Mouse (Mus musculus) splenic B cell, adult 2 months (primary cell): ENCODE data around the gene Sorl1.
A peak's percentile ranks its signal among the peaks of the same experiment; 100 is the strongest.

Source experiments
- DNase-seq: peaks from one replicate; pipeline ENCODE4 v3.0.0-alpha.2; 2011; ENCODE audit warnings: low read depth, low spot score
- H3K27me3 ChIP-seq: 2 replicates; pipeline ENCODE4 v1.6.1; 2012; ENCODE audit warnings: mild to moderate bottlenecking, low read length, moderate library complexity, mixed read lengths; ENCODE audit not compliant: control insufficient read depth, poor library complexity, insufficient read depth, severe bottlenecking
- H3K36me3 ChIP-seq: 2 replicates; pipeline ENCODE4 v1.6.1; 2012; ENCODE audit warnings: mild to moderate bottlenecking, low read length, moderate library complexity, mixed read lengths; ENCODE audit not compliant: control insufficient read depth, poor library complexity, insufficient read depth, severe bottlenecking

Sorl1 gene

DNA sequence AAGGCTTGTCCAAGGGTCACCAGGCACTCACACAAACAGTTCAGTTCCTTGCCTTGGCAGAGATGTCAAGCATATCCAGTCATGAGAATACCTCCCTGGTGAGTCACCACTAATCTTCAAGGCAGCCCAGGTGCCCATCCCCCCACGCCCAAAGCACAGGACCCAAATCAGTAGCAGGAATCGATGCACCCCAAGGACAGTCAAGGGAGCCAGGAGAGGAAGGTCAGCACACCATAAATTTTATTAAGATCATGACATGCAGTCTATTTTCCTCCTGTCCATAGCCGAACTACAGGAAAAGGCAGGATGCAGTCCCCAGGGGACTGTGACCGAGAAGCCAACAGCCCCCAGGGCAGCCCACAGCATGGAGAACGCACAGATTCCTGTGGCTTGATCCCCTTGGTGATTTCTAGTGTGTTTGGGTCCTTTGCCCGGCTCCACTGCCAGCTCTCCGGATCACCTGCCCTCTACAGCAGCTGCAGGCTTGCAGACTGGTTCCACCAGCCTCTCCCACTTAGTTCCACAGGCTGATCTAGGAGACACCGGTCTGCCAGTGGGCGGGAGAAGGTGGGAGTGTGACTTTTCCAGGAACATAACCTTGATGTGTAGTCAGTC lies 14.2 kb downstream of the Sorl1 start:
- Histone ChIP-seq H3K36me3 (peaks cover 15% of the 10 kb centered on the region), H3K27me3 (no peaks in the 10 kb centered on the region)
- peak; percentile 44 for DNase-seq

DNA sequence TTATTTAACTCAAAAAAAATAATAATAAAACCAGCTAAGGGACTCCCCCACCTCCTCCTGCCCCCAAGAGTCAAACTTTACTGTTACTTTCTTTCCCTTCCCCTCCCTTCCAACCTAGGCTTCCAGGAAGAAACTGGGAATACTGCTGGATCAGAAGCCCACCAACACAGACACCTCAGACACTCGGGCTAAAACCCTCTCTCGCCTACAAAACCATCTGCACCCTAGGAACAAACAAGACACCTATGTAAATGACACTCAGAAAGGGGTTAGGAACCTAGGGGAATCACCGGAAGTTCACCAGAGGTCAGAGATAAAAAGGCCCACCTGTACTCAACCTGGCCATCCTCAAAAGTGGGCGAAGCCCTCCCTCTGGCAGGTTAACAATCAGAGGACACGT lies 15.0 kb downstream of the Sorl1 start:
- Histone ChIP-seq H3K27me3 (no peaks in the 10 kb centered on the region), H3K36me3 (peaks cover 13% of the 10 kb centered on the region)
- no peak for DNase-seq

DNA sequence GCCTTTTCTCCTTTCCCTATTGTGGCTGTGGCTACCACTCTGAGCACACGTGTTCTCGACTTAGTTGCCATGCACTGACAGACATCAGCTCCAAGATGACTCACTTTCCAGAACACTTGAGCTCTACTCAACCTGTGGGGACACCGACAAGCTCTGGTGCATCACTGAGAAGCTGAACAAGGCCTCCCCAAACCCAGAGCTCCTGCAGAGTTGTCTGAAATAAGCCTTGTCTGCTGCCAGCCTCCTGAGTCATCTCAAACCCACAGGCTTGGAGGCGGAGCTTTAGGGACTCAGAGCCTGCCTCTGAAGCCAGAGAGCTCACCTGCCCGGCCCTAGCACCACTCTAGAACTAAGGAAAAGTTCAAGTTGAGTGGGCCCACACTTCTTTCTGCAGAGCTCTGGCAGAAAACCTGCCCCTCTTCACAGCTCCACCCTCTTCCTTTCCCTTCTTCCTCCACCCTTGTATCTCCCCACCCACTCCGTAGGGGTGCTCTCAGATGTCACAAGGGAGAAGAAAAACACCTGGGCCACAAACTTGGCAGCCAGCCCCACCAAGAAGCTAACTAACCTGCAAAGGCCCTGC lies 15.6 kb downstream of the Sorl1 start:
- peak; percentile 70 for DNase-seq
- no peaks in the 10 kb centered on the region for H3K27me3 ChIP-seq
- H3K36me3 ChIP-seq: peaks cover 13% of the 10 kb centered on the region

- H3K36me3 ChIP-seq: peaks cover 18% of the 10 kb centered on the region
- H3K27me3 ChIP-seq: no peaks in the 10 kb centered on the region
- DNase-seq: no peak
Observed at GRCm38 (mm10) chr9:42107062-42107461, 17.0 kb downstream of the Sorl1 start.

DNA sequence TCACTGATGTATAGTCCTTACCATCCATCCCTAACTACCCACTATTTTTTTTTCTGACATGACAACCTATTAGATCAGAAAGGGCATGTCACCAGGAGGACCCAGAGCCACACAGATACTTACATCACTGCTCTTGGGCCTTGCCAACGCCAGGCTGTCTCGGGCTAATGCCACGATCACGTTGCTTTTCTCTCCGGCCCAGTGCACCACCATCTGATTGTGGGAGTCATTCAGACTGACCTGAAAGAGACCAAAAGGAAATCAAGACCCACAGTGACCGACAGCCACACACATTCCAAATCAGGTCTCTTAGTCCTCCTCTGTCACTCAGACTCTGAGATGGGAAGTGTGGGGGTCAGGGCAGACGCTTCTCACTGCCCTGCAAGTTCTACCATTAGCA lies 17.8 kb downstream of the Sorl1 start:
- DNase-seq: no peak
- H3K36me3 ChIP-seq: peaks cover 18% of the 10 kb centered on the region
- no peaks in the 10 kb centered on the region for H3K27me3 ChIP-seq

GRCm38 (mm10) chr9:42103546-42103945 lies 20.6 kb downstream of the Sorl1 start:
- peaks cover 20% of the 10 kb centered on the region for H3K36me3 ChIP-seq
- DNase-seq: no peak
- no peaks in the 10 kb centered on the region for H3K27me3 ChIP-seq

DNA sequence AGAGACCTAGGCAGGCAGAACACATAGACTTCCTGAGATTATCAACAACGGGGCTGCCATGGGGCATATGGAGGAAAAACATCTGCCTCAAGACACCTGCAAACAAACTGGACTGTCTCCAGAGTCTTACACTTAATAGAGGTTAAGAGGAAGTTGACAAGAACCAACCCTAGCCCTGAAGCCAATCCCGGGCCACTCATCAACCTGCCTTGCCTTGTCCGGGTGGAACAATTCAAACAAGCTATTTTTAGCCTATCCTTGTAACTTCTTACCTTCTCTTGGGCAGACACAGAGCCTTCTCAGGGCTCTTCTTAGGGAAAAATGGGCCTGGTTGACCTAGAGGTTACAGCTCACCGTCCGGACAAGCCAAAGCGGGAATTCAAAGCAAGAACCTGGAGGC lies 22.1 kb downstream of the Sorl1 start:
- H3K27me3 ChIP-seq: no peaks in the 10 kb centered on the region
- peaks cover 20% of the 10 kb centered on the region for H3K36me3 ChIP-seq

DNA sequence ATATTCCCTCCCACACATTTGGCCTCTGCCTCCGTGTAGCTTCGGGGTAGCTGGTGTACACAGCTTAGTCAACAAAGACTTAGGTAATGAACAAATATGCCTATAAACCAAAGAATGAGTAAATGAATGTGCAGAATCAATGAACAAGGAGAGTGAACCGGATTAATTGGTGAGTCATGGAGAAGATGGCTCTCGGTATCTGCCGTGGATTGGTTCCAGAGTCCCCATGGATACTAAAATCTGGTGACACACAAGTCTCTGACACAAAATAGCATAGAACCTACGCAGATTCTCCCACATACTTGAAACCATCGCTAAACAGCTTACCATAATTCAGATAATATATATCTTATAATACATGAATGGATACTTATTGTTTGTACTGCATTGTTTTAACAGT lies 22.8 kb downstream of the Sorl1 start:
- no peak for DNase-seq
- Histone ChIP-seq H3K27me3 (no peaks in the 10 kb centered on the region), H3K36me3 (peaks cover 16% of the 10 kb centered on the region)

More for the DNA sequence above, 22.1 kb downstream of the Sorl1 start:
- DNase-seq: no peak

DNA sequence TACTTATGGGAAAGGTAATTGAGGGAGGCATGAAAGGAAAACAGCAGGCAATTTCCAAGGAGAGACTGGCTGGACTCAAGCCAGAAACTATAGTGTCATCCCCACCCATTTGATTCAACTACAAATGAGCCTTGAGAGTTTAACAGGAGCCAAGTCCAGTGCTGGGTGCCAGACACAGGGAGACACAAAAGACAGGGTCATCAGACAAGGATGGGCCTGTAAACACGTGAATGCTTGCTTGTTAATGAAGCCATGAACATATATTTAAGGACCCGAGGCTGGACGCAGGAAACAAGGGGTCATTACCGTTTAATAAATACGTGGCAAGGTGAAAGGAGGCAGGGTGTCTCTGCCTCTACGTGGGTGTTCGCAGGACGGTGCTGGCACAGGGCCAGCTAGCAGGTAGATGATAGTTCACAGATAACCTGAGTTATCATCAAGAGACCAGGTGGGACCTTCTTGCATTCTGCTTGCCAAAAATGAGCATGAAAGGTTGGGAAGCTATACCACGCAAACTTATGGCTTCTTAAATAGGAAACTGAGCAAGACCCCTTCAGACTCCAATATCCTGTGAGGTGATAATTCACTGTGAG lies 23.4 kb downstream of the Sorl1 start:
- no peaks in the 10 kb centered on the region for H3K27me3 ChIP-seq
- DNase-seq: no peak
- H3K36me3 ChIP-seq: peaks cover 12% of the 10 kb centered on the region

DNA sequence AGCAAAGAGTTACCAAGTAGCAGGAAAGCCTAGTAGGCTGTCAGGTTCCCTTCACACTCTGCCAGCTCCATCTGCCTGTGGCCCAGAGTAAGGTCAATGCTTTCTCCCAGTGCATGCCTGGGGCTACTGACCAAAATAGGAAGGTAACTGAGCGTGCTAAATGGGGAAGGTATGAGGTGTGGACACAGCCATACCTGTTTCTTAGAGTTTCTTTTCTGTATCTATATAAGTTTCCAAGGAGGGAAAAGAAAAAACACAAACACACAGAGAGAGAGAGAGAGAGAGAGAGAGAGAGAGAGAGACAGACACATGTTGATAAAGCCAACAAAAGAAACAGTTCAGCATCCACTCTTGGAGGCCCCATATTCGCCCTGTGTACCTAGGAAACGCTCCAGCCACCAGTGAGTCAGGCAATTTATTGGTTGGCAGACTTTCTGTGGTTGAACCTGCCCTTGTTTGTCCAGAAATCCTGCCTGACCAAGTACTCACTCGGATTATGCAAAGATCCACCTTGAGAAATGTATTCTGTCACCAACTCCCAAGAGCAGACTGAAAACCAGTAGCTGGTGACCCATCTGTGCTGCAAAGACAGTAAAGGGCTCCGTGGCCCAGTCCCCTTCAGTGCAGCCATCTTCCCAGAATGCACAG lies 25.5 kb downstream of the Sorl1 start:
- H3K36me3 ChIP-seq: peaks cover 11% of the 10 kb centered on the region

DNA sequence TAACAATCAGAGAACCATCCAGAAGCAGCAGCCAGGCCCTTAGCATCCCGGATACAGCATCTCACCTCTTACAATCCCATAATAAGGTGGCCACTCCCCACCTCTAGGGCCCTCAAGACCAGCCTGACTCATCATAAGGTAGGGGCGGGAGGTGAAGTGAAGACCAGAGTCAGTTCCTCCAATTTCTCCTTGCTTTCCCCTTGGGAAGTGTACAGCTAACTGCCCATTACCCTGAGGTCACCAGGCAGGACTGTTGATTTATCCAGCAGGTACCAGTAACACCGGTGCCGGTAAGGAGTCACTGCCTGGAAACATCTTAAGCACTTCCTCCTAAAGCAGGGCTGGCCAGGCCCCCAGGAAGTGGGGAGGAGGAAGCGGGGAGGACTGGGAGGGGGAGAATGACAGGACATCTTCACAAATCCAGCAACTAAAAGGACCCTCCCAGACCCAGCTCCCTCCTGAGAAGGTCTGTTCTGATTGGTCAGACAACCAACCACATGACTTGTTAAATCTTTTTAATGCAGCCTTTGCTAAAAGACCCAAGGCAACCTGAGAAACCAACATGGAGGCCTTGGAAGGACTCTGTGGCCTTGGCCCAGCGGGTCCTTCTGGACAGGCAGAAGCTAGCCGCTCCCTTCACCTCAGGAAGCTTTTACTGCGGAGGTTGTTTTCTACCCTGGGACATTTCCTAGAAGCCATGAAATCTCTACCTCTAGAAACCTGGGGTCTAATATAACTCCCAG lies 26.2 kb downstream of the Sorl1 start:
- H3K27me3 ChIP-seq: no peaks in the 10 kb centered on the region
- DNase-seq: peak; percentile 55

More for the DNA sequence above, 25.5 kb downstream of the Sorl1 start:
- DNase-seq: no peak
- H3K27me3 ChIP-seq: no peaks in the 10 kb centered on the region

GRCm38 (mm10) chr9:42097006-42097730 lies 26.9 kb downstream of the Sorl1 start:
- Histone ChIP-seq H3K27me3 (no peaks in the 10 kb centered on the region), H3K36me3 (peaks cover 6% of the 10 kb centered on the region)
- peak; percentile 76 for DNase-seq

More for the DNA sequence above, 26.2 kb downstream of the Sorl1 start:
- peaks cover 6% of the 10 kb centered on the region for H3K36me3 ChIP-seq

GRCm38 (mm10) chr9:42094752-42095151 lies 29.3 kb downstream of the Sorl1 start:
- DNase-seq: peak; percentile 46
- Histone ChIP-seq H3K36me3 (peaks cover 17% of the 10 kb centered on the region), H3K27me3 (no peaks in the 10 kb centered on the region)

DNA sequence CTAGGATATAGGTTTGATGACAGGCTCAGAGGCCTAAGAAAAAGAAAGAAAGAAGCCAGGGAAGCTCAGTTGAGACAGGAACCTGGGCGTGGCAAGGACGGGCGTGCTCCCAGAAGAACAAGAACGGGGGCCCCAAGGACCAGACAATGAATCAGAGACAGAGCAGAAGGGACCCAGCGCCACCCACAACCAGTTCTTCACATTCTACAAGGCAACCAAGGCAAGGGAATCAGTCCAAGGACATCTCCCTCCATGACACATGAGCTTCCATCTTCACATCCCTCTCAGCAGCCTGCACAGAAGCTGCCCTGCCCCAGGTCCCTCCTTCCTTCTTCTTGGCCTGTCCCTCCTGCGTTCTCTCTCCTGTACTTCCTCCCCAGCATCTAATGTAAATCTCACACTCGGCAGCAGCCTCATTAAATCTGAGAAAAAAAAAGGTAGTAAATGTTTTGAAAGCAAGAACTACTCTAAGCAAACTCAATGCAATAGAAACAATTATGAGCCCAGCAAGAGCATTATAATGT lies 30.0 kb downstream of the Sorl1 start:
- Histone ChIP-seq H3K36me3 (peaks cover 20% of the 10 kb centered on the region), H3K27me3 (no peaks in the 10 kb centered on the region)
- DNase-seq: peak; percentile 47
